Mouse (Mus musculus) thymus, adult 2 months (tissue): ENCODE data around the gene Gm12185.

ENCODE experiments used
- CTCF ChIP-seq: fragments of 200-500 bp; IDR thresholded peaks from 2 replicates; pipeline ENCODE4 v1.5.1; 2012; ENCODE audit warnings: mild to moderate bottlenecking, control low read depth, low read length, moderate library complexity, borderline replicate concordance; ENCODE audit not compliant: control insufficient read depth, poor library complexity, insufficient read depth; ENCODE audit errors: extremely low read depth
- POLR2A ChIP-seq: fragments of 200-500 bp; IDR thresholded peaks from 2 replicates; pipeline ENCODE4 v1.6.1; 2012; ENCODE audit warnings: mild to moderate bottlenecking, low read length, control low read depth, moderate library complexity; ENCODE audit not compliant: control insufficient read depth, poor library complexity, insufficient read depth; ENCODE audit errors: extremely low read depth

DNA sequence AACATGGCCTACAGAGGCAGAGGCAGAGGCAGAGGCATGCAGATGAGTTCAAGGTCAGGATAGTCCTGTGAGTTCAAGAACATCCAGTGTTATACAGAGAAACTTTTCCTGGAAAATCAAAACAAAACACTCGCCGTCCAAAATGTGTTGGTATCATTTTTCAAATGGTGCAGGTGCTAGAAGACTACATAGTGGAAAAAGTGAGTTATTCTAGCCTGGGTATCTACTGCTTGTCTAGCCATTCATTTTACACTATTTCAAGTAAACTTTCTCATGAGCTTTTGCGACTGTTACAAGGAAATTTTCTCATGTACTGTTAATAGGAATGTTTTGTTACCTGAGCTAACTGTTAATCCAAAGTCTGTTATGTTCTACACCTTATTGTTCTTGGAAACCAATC lies 73.6 kb downstream of the Gm12185 start:
- TF ChIP-seq POLR2A = no peak
- no peak for TF ChIP-seq CTCF
